Mouse (Mus musculus) neural tube, embryonic 14.5 days (tissue): ENCODE results near the gene Mlph. TPM values are rescaled to one million over a fixed set of nuclear protein-coding genes. Genes with fewer than 3 reads are reported as not detected.

Source experiments
- ATAC-seq: fragments of 200-750 bp; cut with Nextera tagmentation; 2 replicates; pipeline ENCODE4 v1.8.0; 2017; ENCODE audit warnings: low read depth, mild to moderate bottlenecking, moderate TSS enrichment, moderate library complexity
- H3K27ac ChIP-seq: fragments of 300-500 bp; sonication (generic); 2 replicates; pipeline ENCODE4 v1.5.1; 2014; ENCODE audit warnings: low read depth, mild to moderate bottlenecking, control low read depth, low read length, moderate library complexity, mixed read lengths
- H3K27me3 ChIP-seq: fragments of 300-500 bp; sonication (generic); 2 replicates; pipeline ENCODE4 v1.6.1; 2014; ENCODE audit warnings: low read length; ENCODE audit not compliant: control insufficient read depth, insufficient read depth
- H3K36me3 ChIP-seq: fragments of 300-500 bp; sonication (generic); 2 replicates; pipeline ENCODE4 v1.6.1; 2014; ENCODE audit warnings: low read length, mixed read lengths; ENCODE audit not compliant: control insufficient read depth, insufficient read depth
- H3K4me1 ChIP-seq: fragments of 300-500 bp; sonication (generic); 2 replicates; pipeline ENCODE4 v1.6.1; 2014; ENCODE audit warnings: low read length; ENCODE audit not compliant: control insufficient read depth, insufficient read depth
- H3K4me2 ChIP-seq: fragments of 300-500 bp; sonication (generic); 2 replicates; pipeline ENCODE4 v1.6.1; 2014; ENCODE audit warnings: mild to moderate bottlenecking, low read depth, low read length, control low read depth
- H3K4me3 ChIP-seq: fragments of 300-500 bp; sonication (generic); 2 replicates; pipeline ENCODE4 v1.5.1; 2014; ENCODE audit warnings: low read depth, low read length, control low read depth, mixed read lengths
- H3K9ac ChIP-seq: fragments of 300-500 bp; sonication (generic); replicated peaks from 2 replicates; pipeline ENCODE4 v1.6.1; 2014; ENCODE audit warnings: low read depth, mild to moderate bottlenecking, control low read depth, low read length, mixed read lengths
- H3K9me3 ChIP-seq: fragments of 300-500 bp; sonication (generic); 2 replicates; pipeline ENCODE4 v1.6.1; 2016; ENCODE audit warnings: low read length; ENCODE audit not compliant: control insufficient read depth
- WGBS: fragments of 180-500 bp; shearing (Covaris S2); extraction: QIAGEN DNeasy Blood & Tissue Kit; methylation state at CpG from one replicate; pipeline ENCODE4 v1.1.7; 2014; 5-methylcytosine and 5-hydroxymethylcytosine counted together
- polyA plus RNA-seq: library from polyadenylated mRNA; unstranded; fragments of >200 nt; fragmentation: Nextera tagmentation; extraction: Ambion mirVana; gene quantifications from 2 replicates; pipeline ENCODE4 v1.2.1, GENCODE M21; 2014

Mlph gene
- polyA plus RNA-seq, 1 experiment from 2014 or later, result not detected

DNA sequence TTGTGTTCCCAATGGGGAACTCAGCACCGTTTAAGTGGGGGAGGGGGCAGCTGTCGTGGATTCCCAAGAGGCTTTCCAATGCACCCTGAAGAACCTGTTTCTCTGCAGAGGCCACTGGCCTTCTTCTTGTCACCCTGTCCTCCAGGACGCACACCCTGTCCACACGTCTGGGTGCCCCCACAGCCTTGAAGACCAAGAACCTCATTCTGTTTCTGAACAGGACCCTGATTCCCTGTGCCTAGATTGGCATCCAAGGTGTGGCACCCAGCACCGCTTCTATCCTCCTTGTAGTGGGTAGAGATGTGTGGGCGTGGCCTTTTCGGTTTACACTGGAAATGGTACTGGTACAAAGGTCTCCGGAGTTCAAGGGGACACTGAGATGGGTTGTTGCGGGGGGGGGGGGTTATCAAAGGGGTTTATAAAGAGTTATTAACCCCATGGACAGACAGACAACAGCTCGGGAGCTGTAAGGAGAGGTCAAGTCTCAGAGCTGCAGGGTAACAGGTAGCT lies 55.1 kb downstream of the Mlph start:
- H3K27me3 ChIP-seq, result no peaks in the 10 kb centered on the region
- no peaks in the 10 kb centered on the region for H3K9me3 ChIP-seq
- no peaks in the 10 kb centered on the region for H3K36me3 ChIP-seq
- no peak for ATAC-seq
- 83% methylated on average over 10 of the region's 10 CpGs for WGBS
- no peak overlapping the region for H3K27ac ChIP-seq
- no peak overlapping the region for H3K4me2 ChIP-seq
- no peak overlapping the region for H3K4me3 ChIP-seq
- H3K9ac ChIP-seq, result no peak overlapping the region
- peaks cover 10% of the 10 kb centered on the region; the same call in 1 of the 2 replicates for H3K4me1 ChIP-seq

DNA sequence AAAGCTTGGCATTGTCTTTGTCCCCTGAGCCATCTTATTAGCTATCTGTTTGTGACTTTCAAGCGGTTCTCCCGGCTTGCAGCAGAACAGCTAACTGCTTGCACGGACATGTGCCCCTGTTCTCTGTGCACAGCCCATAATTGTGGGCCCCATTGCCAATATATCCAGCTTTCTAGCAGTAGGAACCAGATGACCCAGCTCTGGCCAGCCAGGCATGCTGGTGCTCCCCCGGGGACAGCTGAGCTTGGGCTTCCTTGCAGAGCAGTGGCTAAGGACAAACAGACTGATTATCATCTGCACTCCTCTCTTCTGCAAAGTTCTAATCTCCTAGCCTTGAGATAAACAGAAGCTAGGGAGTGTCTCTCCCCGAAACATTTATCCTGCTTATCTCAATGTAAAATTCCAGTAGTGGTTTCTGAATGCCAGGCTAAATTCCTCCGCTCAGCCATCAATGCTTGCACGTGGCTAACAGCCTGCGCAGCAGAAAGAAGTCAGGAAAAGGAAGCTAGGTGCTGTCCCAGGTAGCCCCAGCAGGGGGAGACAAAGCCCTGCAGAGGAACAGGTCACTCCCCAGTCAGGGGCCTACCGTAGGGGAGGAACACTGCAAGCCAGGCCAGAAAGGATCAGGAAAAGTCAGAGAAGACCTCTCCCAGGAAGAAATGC lies 58.2 kb downstream of the Mlph start:
- Histone ChIP-seq H3K27me3 (no peaks in the 10 kb centered on the region), H3K4me2 (no peak overlapping the region), H3K9ac (no peak overlapping the region), H3K9me3 (no peaks in the 10 kb centered on the region), H3K36me3 (no peaks in the 10 kb centered on the region), H3K27ac (no peak overlapping the region), H3K4me3 (no peak overlapping the region), H3K4me1 (peaks cover 17% of the 10 kb centered on the region; the same call in 1 of the 2 replicates)
- 20% methylated on average over 9 of the region's 9 CpGs for WGBS
- peak; percentile 82 for ATAC-seq

DNA sequence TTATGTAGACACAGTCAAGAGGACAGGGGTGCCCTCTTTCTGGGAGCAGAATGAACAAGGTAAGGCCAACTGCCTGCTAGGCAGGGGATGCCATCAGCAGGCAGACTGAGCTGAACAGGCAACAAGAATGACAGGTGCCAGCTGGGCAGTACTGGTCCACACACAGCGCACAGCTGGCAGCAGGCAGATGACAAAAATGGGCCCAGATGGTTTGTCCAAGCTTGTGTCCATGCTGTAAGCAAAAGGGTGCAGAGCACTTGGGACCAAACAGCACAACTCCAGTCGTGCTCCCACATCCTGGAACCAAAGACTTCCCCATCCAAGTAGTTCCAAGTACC lies 58.7 kb downstream of the Mlph start:
- H3K9me3 ChIP-seq, result no peaks in the 10 kb centered on the region
- H3K9ac ChIP-seq, result no peak overlapping the region
- peak; percentile 50 for ATAC-seq
- no peak overlapping the region for H3K4me3 ChIP-seq
- peaks cover 17% of the 10 kb centered on the region; the same call in 1 of the 2 replicates for H3K4me1 ChIP-seq
- no peak overlapping the region for H3K4me2 ChIP-seq
- H3K27ac ChIP-seq, result no peak overlapping the region
- WGBS, result 78% methylated on average over 2 of the region's 2 CpGs
- H3K27me3 ChIP-seq, result no peaks in the 10 kb centered on the region
- H3K36me3 ChIP-seq, result no peaks in the 10 kb centered on the region

DNA sequence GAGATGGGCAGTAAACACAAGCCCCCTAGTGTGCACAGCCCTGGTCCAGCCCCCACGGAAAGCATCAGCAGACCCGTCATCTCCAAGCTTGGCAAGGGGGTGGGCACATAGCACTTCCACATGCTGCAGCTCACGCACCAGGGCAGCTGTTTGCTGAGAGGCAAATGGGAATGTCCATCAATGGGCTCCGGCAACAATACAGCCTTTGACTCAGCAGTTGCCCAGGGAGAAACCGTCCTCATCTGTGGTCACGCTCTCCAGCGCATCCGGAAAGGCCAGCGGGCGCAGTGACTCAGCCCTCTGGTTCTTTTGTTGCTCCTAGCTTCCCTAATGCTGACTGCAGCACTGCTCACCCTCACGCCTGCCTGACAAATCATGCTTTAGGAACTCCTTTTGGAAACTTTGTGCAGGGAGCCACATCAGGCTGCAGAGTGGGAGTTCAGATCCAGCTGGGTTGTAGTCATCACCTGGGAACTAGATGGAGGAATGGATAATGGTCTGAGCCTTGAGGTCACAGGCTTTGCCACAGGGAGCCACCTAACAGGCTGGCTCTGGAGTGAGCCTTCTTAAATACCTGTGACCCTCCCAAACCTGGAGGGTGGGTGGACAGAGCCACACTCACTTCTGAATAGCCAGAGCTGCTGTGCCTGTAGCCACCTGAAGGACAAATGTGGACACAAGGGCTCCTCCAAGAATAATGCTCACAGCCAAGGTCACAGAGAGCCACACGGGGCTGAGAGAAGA lies 60.2 kb downstream of the Mlph start:
- peaks cover 17% of the 10 kb centered on the region; the same call in 1 of the 2 replicates for H3K4me1 ChIP-seq
- H3K27me3 ChIP-seq, result no peaks in the 10 kb centered on the region
- no peak overlapping the region for H3K9ac ChIP-seq
- no peaks in the 10 kb centered on the region for H3K9me3 ChIP-seq
- no peaks in the 10 kb centered on the region for H3K36me3 ChIP-seq
- H3K27ac ChIP-seq, result no peak overlapping the region
- H3K4me3 ChIP-seq, result no peak overlapping the region
- 5% methylated on average over 12 of the region's 12 CpGs for WGBS
- ATAC-seq, result peak; percentile 71; the same call in 1 of the 2 replicates
- peak overlapping the region; percentile 6 for H3K4me2 ChIP-seq

DNA sequence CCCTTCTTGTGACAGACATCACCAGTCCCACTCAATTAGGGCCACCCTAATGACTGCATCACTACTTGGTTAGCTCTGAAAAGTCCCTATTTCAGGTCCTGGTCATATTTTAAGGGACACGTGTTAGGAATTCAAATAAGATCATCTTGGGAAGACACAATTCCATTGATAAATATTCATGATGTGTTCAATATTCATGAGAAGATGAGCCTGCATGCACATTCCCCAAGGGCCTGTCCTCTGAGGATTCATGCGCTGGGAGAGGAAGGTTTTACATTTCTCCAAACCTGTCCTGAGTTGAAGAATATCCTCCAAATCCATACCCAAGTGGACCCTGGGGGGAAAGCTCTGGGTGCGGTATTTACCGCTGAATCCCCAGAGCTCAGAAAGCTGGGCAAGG lies 61.1 kb downstream of the Mlph start:
- no peak for ATAC-seq

DNA sequence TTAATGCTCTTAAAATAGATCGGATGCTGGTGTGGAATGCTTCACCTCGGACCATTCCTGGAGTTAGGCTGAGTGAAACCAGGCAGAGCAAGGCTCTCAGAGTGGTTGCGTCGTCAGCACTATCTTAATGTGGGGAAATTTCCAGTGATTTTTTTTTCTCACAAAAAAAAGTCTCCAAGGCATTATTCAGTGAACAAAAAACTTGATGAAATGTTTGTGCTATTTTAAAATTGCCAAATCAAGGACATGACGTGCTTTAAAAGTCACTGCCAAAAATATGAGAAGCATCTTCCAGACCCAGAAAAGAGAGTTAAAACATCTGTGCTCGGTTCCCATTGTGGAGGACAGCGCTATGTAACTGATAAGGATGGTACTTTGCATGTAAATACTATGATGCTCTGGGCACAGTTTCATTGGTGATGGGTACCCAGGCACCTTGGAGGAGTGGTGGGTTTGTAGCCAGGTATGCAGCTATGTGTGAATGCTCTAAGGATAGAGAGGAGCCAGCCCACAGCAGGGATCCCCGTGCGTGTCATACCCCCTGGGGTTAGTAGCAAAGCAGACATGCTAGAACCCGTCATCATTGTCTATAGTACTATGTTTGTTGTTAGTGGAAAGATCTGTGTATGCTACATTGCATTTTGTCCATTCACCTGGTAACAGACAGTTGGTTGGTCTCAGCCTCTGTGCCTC lies 65.9 kb downstream of the Mlph start:
- Histone ChIP-seq H3K4me1 (no peaks in the 10 kb centered on the region), H3K27ac (no peak overlapping the region), H3K4me2 (no peak overlapping the region), H3K36me3 (no peaks in the 10 kb centered on the region), H3K4me3 (no peak overlapping the region), H3K9ac (no peak overlapping the region), H3K9me3 (no peaks in the 10 kb centered on the region), H3K27me3 (no peaks in the 10 kb centered on the region)
- WGBS, result 75% methylated on average over 10 of the region's 10 CpGs
- ATAC-seq, result no peak

More for the DNA sequence above, 61.1 kb downstream of the Mlph start:
- Histone ChIP-seq H3K9ac (no peak overlapping the region), H3K9me3 (no peaks in the 10 kb centered on the region), H3K27me3 (no peaks in the 10 kb centered on the region), H3K36me3 (no peaks in the 10 kb centered on the region), H3K27ac (no peak overlapping the region), H3K4me2 (no peak overlapping the region), H3K4me3 (no peak overlapping the region), H3K4me1 (peaks cover 17% of the 10 kb centered on the region; the same call in 1 of the 2 replicates)
- WGBS, result 40% methylated on average over 4 of the region's 4 CpGs

DNA sequence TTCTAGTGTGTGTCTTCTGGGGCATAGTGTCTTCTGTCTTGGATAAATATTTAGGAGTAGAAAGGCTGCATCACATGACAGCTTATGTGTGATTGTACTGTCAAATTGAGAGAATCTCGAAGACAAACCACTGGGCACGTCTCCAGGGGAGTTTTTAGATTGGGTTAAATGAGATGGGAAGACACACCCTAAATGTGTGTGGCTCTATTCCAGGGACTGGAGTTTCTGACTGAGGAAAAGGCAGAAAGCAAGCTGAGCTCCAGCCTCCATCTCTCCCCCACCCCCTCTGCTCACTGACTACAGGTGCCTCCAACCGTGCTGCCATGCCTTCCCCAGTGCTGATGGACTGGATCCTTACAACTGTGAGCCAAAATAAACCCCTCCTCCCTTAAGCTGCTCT lies 66.5 kb downstream of the Mlph start:
- Histone ChIP-seq H3K4me3 (no peak overlapping the region), H3K27me3 (no peaks in the 10 kb centered on the region), H3K9ac (no peak overlapping the region), H3K36me3 (no peaks in the 10 kb centered on the region), H3K4me2 (no peak overlapping the region), H3K9me3 (no peaks in the 10 kb centered on the region), H3K27ac (no peak overlapping the region), H3K4me1 (no peaks in the 10 kb centered on the region)
- ATAC-seq, result no peak
- 76% methylated on average over 3 of the region's 3 CpGs for WGBS

DNA sequence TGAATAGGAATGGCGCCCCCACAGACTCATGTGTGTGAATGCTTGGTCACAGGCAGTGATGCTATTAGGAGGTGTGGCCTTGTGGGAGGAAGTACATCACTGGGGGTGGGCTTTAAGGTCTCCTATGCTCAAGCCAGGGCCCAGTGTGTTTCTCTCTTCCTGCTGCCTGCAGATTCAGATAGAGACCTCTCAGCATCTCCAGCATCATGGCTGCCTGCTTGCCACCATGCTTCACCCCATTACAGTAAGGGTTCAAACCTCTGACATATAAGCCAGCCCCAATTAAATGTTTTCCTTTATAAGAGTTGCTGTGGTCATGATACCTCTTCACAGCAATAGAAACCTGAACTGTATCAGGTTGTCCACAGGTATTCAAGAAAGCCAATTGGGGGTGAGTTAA lies 81.0 kb downstream of the Mlph start:
- Histone ChIP-seq H3K4me1 (peaks cover 9% of the 10 kb centered on the region), H3K4me3 (no peak overlapping the region), H3K9ac (no peak overlapping the region), H3K27ac (no peak overlapping the region), H3K9me3 (no peaks in the 10 kb centered on the region), H3K27me3 (no peaks in the 10 kb centered on the region), H3K36me3 (no peaks in the 10 kb centered on the region), H3K4me2 (no peak overlapping the region)
- WGBS, result 79% methylated on average over 1 of the region's 1 CpGs
- no peak for ATAC-seq

DNA sequence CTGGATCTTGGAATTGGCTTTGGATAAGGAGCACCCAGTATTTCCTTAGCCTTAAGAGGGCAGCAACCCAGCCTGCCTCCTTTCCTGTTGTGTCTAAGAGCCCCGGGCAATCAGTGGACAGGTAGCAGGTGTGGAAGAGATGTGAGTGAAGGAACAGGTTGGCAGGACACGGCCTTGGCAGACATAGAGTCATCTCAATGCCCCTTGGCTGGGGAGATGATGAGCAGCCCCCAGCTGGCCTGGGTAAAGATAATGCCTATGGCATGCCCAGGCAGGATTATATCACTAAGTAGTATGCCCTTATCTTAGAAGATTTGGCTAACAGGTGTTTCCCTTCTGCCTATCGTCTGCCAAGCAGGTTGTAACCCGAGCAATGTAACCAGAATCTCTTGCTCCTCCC lies 82.3 kb downstream of the Mlph start:
- no peak overlapping the region for H3K27ac ChIP-seq
- H3K4me1 ChIP-seq, result peaks cover 9% of the 10 kb centered on the region
- H3K27me3 ChIP-seq, result no peaks in the 10 kb centered on the region
- 84% methylated on average over 4 of the region's 4 CpGs for WGBS
- no peak for ATAC-seq
- no peak overlapping the region for H3K4me3 ChIP-seq
- H3K4me2 ChIP-seq, result no peak overlapping the region
- no peaks in the 10 kb centered on the region for H3K9me3 ChIP-seq
- no peak overlapping the region for H3K9ac ChIP-seq
- H3K36me3 ChIP-seq, result no peaks in the 10 kb centered on the region
